ENCODE assay signal across 8 mouse cellular contexts in the genomic region with DNA sequence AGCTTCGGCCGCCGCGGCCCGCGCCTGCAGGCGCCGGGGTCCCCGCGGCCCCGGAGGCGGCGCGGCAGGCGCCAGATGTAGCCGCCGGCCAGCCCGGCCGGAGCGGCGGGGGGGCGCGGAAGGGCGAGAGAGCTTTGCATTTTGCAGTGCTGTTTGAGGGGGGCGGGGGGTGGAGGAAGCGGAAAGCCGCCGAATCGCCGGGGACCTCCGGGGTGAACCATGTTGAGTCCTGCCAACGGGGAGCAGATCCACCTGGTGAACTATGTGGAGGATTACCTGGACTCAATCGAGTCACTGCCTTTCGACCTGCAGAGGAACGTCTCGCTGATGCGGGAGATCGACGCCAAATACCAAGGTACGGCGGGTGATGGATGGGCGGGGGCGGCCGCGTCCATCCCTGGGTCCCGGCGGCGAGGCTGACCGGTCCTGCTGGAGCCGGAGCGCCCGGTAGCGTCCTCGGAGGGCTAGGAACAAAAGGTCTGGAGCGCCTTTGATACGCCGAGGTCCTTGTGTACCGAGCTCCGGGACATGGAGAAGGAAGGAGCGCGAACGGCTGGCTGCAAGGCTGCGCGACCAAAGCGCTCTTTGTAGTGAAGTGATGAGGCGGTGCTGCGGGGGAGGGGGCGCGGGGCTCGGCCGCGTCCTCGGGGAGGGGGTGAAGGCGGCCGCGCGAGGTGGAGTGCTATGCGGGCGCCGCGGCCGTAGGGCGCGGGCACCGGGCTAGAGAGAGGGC. TPM values are rescaled to one million over a fixed set of nuclear protein-coding genes. Genes with fewer than 3 reads are reported as not detected.
DNase-seq lines count a peak whose midpoint lies in the region; ATAC-seq and TF ChIP-seq lines count a peak whose summit lies in the region.

No protein-coding gene starts in this region.

- H3K4me2 ChIP-seq in heart, embryonic 14.5 days (ENCODE audit: low read length): peak overlapping the region; percentile 83
- peak overlapping the region; percentile 98 for H3K4me2 ChIP-seq in liver, embryonic 16.5 days (ENCODE audit: low read depth, low read length)

- H3K36me3 ChIP-seq in embryonic facial prominence, embryonic 10.5 days (replicated peaks): peaks cover 12% of the 10 kb centered on the region
- peaks cover 8% of the 10 kb centered on the region for H3K36me3 ChIP-seq in heart, embryonic 14.5 days (ENCODE audit: control insufficient read depth, insufficient read depth, low read length)
- H3K36me3 ChIP-seq in liver, embryonic 16.5 days (ENCODE audit: control insufficient read depth, insufficient read depth): peaks cover 6% of the 10 kb centered on the region

- WGBS in embryonic facial prominence, embryonic 10.5 days: under 1% methylated on average over 85 of the region's 85 CpGs
- 0% methylated on average over 82 of the region's 85 CpGs for WGBS in heart, embryonic 14.5 days
- WGBS in liver, embryonic 16.5 days (ENCODE audit: insufficient replicate concordance): under 1% methylated on average over 82 of the region's 85 CpGs
- WGBS in olfactory bulb, adult 2 months: 1% methylated on average over 85 of the region's 85 CpGs

- H3K9ac ChIP-seq in heart, embryonic 14.5 days (ENCODE audit: low read length): peak overlapping the region; percentile 97
- H3K9ac ChIP-seq in liver, embryonic 16.5 days (ENCODE audit: low read depth, low read length): peak overlapping the region; percentile 98

- DNase-seq in gastrocnemius, adult 18-20 months (ENCODE audit: low spot score): peak; percentile 21
- no peak for DNase-seq in gastrocnemius, adult 8-10 months (ENCODE audit: low spot score in 2 of 2)
- DNase-seq in embryonic facial prominence, embryonic 10.5 days (ENCODE audit: low spot score): peak; percentile 69
- peak; percentile 35 to 68 for DNase-seq in kidney, postnatal 36 days
- DNase-seq in thymus, adult 18-20 months: peak; percentile 37 to 54

- no peak for TF ChIP-seq CTCF in olfactory bulb, adult 2 months (IDR thresholded peaks at IDR 0.05; ENCODE audit: insufficient read depth, low read depth, low read length)

- no peak for ATAC-seq in heart, embryonic 14.5 days (ENCODE audit: insufficient number of reproducible peaks, insufficient read depth, low FRiP score, low read depth)
- ATAC-seq in liver, embryonic 16.5 days (ENCODE audit: low read depth): no peak

- TF ChIP-seq POLR2A in olfactory bulb, adult 2 months (IDR thresholded peaks at IDR 0.05; ENCODE audit: insufficient read depth, low read depth, low read length): no peak

- peak overlapping the region; percentile 99 for H3K27ac ChIP-seq in embryonic facial prominence, embryonic 10.5 days (replicated peaks)
- peak overlapping the region; percentile 97 to 99 for H3K27ac ChIP-seq in heart, embryonic 14.5 days (replicated peaks in 1 of 2; ENCODE audit: control insufficient read depth in 1 of 2, insufficient read depth in 1 of 2, low read depth in 2 of 2, low read length in 2 of 2)
- peak overlapping the region; percentile 100 for H3K27ac ChIP-seq in liver, embryonic 16.5 days (ENCODE audit: low read length)
- H3K27ac ChIP-seq in olfactory bulb, adult 2 months (ENCODE audit: insufficient read depth, low read depth, low read length): peak overlapping the region; percentile 81

- peak overlapping the region; percentile 94 for H3K4me3 ChIP-seq in embryonic facial prominence, embryonic 10.5 days
- peak overlapping the region; percentile 86 to 96 for H3K4me3 ChIP-seq in heart, embryonic 14.5 days (ENCODE audit: control insufficient read depth in 1 of 2, insufficient read depth in 1 of 2, low read depth in 1 of 2, low read length in 2 of 2)
- H3K4me3 ChIP-seq in liver, embryonic 16.5 days (ENCODE audit: low read depth, low read length): peak overlapping the region; percentile 94
- peak overlapping the region; percentile 65 for H3K4me3 ChIP-seq in olfactory bulb, adult 2 months (ENCODE audit: insufficient read depth, low read depth, low read length)

- peaks cover 34% of the 10 kb centered on the region for H3K4me1 ChIP-seq in embryonic facial prominence, embryonic 10.5 days
- peaks cover 0 to 25% of the 10 kb centered on the region in 2 experiments; a peak in 2 of 4 replicates for H3K4me1 ChIP-seq in heart, embryonic 14.5 days (ENCODE audit: control insufficient read depth in 2 of 2, insufficient read depth in 2 of 2, low read length in 2 of 2)
- H3K4me1 ChIP-seq in liver, embryonic 16.5 days (ENCODE audit: control insufficient read depth, low read depth, low read length): peaks cover 24% of the 10 kb centered on the region
- peaks cover 2% of the 10 kb centered on the region; the same call in 1 of the 2 replicates for H3K4me1 ChIP-seq in olfactory bulb, adult 2 months (ENCODE audit: control insufficient read depth, insufficient read depth, low read length)

- H3K9me3 ChIP-seq in embryonic facial prominence, embryonic 10.5 days: no peaks in the 10 kb centered on the region
- H3K9me3 ChIP-seq in heart, embryonic 14.5 days (ENCODE audit: control insufficient read depth, low read length): no peaks in the 10 kb centered on the region
- no peaks in the 10 kb centered on the region for H3K9me3 ChIP-seq in liver, embryonic 16.5 days (replicated peaks; ENCODE audit: control insufficient read depth, low read length)

- H3K27me3 ChIP-seq in embryonic facial prominence, embryonic 10.5 days (replicated peaks; ENCODE audit: low read depth, poor library complexity, severe bottlenecking): 0 out of 2 replicates have a peak, but pooled peaks cover 4% of the 10 kb centered on the region
- no peaks in the 10 kb centered on the region for H3K27me3 ChIP-seq in heart, embryonic 14.5 days (ENCODE audit: control insufficient read depth, insufficient read depth, low read length)
- no peaks in the 10 kb centered on the region for H3K27me3 ChIP-seq in liver, embryonic 16.5 days (ENCODE audit: control insufficient read depth, insufficient read depth, low read depth, low read length)

RNA-seq across cellular contexts. Expression of a gene that starts 1.5 kb away (rescaled TPM):
- 10 to 100 TPM; 11.6 to 14.4 TPM for total RNA-seq in gastrocnemius, adult 18-20 months (2021)
- total RNA-seq in gastrocnemius, adult 8-10 months (2022): 10 to 100 TPM; 10.9 to 13.4 (median 12.5) TPM
- polyA plus RNA-seq in embryonic facial prominence, embryonic 10.5 days (2016; fragmentation: Nextera tagmentation; extraction: Ambion mirVana): 31.1 and 32.6 TPM in 2 replicates
- 25.7 and 26.6 TPM in 2 replicates for polyA plus RNA-seq in heart, embryonic 14.5 days (2014; fragmentation: Nextera tagmentation; extraction: Ambion mirVana)
- 11.1 and 11.7 TPM in 2 replicates for polyA plus RNA-seq in liver, embryonic 16.5 days (2015; fragmentation: Nextera tagmentation; extraction: Ambion mirVana)
- polyA plus RNA-seq in olfactory bulb, adult 2 months (2012; ENCODE audit: insufficient read depth, insufficient read length, low replicate concordance, missing spikeins): not detected in 2 replicates

RNA-seq across cellular contexts. Expression of a gene that starts 6.3 kb away (rescaled TPM):
- 10 to 100 TPM; 13.6 to 15.4 TPM for total RNA-seq in gastrocnemius, adult 18-20 months (2021)
- 10 to 100 TPM; 14.9 to 17.4 (median 17.0) TPM for total RNA-seq in gastrocnemius, adult 8-10 months (2022)
- 17.9 and 18.6 TPM in 2 replicates for polyA plus RNA-seq in embryonic facial prominence, embryonic 10.5 days (2016; fragmentation: Nextera tagmentation; extraction: Ambion mirVana)
- 27.9 and 31.1 TPM in 2 replicates for polyA plus RNA-seq in heart, embryonic 14.5 days (2014; fragmentation: Nextera tagmentation; extraction: Ambion mirVana)
- polyA plus RNA-seq in liver, embryonic 16.5 days (2015; fragmentation: Nextera tagmentation; extraction: Ambion mirVana): 10.1 and 11.8 TPM in 2 replicates
- not detected in 2 replicates for polyA plus RNA-seq in olfactory bulb, adult 2 months (2012; ENCODE audit: insufficient read depth, insufficient read length, low replicate concordance, missing spikeins)

RNA-seq across cellular contexts. Expression of a gene that starts 59.6 kb away (rescaled TPM):
- 10 to 100 TPM; 25.4 to 26.0 TPM for total RNA-seq in gastrocnemius, adult 18-20 months (2021)
- total RNA-seq in gastrocnemius, adult 8-10 months (2022): 10 to 100 TPM; 23.8 to 29.1 (median 26.4) TPM
- polyA plus RNA-seq in embryonic facial prominence, embryonic 10.5 days (2016; fragmentation: Nextera tagmentation; extraction: Ambion mirVana): 106 and 114 TPM in 2 replicates
- polyA plus RNA-seq in heart, embryonic 14.5 days (2014; fragmentation: Nextera tagmentation; extraction: Ambion mirVana): 74.5 and 82.8 TPM in 2 replicates
- 37.0 and 38.0 TPM in 2 replicates for polyA plus RNA-seq in liver, embryonic 16.5 days (2015; fragmentation: Nextera tagmentation; extraction: Ambion mirVana)
- polyA plus RNA-seq in olfactory bulb, adult 2 months (2012; ENCODE audit: insufficient read depth, insufficient read length, low replicate concordance, missing spikeins): not detected in 2 replicates

Comparison
In these comparisons a context has a peak if more than half of its experiments do, and no peak if none do; other contexts are left out.
1. DNase-seq: peak in gastrocnemius, adult 18-20 months (single experiment), embryonic facial prominence, embryonic 10.5 days (single experiment), kidney, postnatal 36 days (2 of 2) and thymus, adult 18-20 months (2 of 2); none in gastrocnemius, adult 8-10 months (0 of 2).
2. RNA of a gene that starts 1.5 kb away (polyA plus RNA-seq): 31.1 to 32.6 TPM in embryonic facial prominence, embryonic 10.5 days, 25.7 to 26.6 TPM in heart, embryonic 14.5 days and 11.1 to 11.7 TPM in liver, embryonic 16.5 days; not detected in olfactory bulb, adult 2 months; every median in the first group is over 10 times any median in the second.
3. Peak in every context shown above with its lines, with median percentiles within 50 percentile points of each other: H3K27ac ChIP-seq and H3K4me3 ChIP-seq.